Mouse (Mus musculus) testis, adult 2 months (tissue): ENCODE measurements around the gene Ston2.

Experiments used
- CTCF ChIP-seq: fragments of 200-500 bp; IDR thresholded peaks from 2 replicates; pipeline ENCODE4 v1.5.1; 2012; ENCODE audit warnings: low read depth, mild to moderate bottlenecking, inconsistent platforms, low read length, moderate library complexity; ENCODE audit not compliant: control insufficient read depth, insufficient read depth, insufficient replicate concordance
- POLR2A ChIP-seq: fragments of 200-500 bp; IDR thresholded peaks from 2 replicates; pipeline ENCODE4 v1.6.1; 2012; ENCODE audit warnings: low read depth, mild to moderate bottlenecking, inconsistent platforms, low read length, moderate library complexity; ENCODE audit not compliant: control insufficient read depth

- no peak for TF ChIP-seq POLR2A
- no peak for TF ChIP-seq CTCF
Observed at GRCm38 (mm10) chr12:91831410-91831809, 43.2 kb upstream of the Ston2 start.
